Mouse (Mus musculus) liver, adult 2 months (tissue): Measurements from ENCODE around the gene Crtc1. TPM values are rescaled to one million over a fixed set of nuclear protein-coding genes. Genes with fewer than 3 reads are reported as not detected.

Source experiments
- DNase-seq: peaks from one replicate; pipeline ENCODE4 v3.0.0-alpha.2; 2011; ENCODE audit warnings: low read depth, low spot score; ENCODE audit errors: extremely low read depth
- H3K27ac ChIP-seq: fragments of 200-500 bp; replicated peaks from 2 replicates; pipeline ENCODE4 v1.5.1; 2012; ENCODE audit warnings: low read depth, mild to moderate bottlenecking, control low read depth, inconsistent platforms, low read length; ENCODE audit not compliant: insufficient read depth
- H3K27me3 ChIP-seq: fragments of 200-500 bp; 2 replicates; pipeline ENCODE4 v1.6.1; 2012; ENCODE audit warnings: mild to moderate bottlenecking, moderate library complexity, low read length, inconsistent platforms; ENCODE audit not compliant: control insufficient read depth, insufficient read depth
- H3K36me3 ChIP-seq: fragments of 200-500 bp; 2 replicates; pipeline ENCODE4 v1.6.1; 2012; ENCODE audit warnings: low read length, inconsistent platforms; ENCODE audit not compliant: control insufficient read depth, insufficient read depth
- H3K4me1 ChIP-seq: fragments of 200-500 bp; 2 replicates; pipeline ENCODE4 v1.6.1; 2011; ENCODE audit warnings: low read length; ENCODE audit not compliant: control insufficient read depth, insufficient read depth
- H3K4me3 ChIP-seq: fragments of 200-500 bp; 2 replicates; pipeline ENCODE4 v1.5.1; 2011; ENCODE audit warnings: low read depth, mild to moderate bottlenecking, control low read depth, low read length, moderate library complexity; ENCODE audit not compliant: insufficient read depth
- H3K79me2 ChIP-seq: fragments of 200-500 bp; 2 replicates; pipeline ENCODE4 v1.6.1; 2012; ENCODE audit warnings: inconsistent platforms, mild to moderate bottlenecking, low read length, moderate library complexity; ENCODE audit not compliant: control insufficient read depth, insufficient read depth
- H3K9ac ChIP-seq: fragments of 200-500 bp; 2 replicates; pipeline ENCODE4 v1.6.1; 2012; ENCODE audit warnings: low read depth, mild to moderate bottlenecking, control low read depth, inconsistent platforms, low read length
- CTCF ChIP-seq: fragments of 200-500 bp; IDR thresholded peaks from 2 replicates; pipeline ENCODE4 v1.5.1; 2011; ENCODE audit warnings: low read depth, low read length, control low read depth
- POLR2A ChIP-seq: fragments of 200-500 bp; IDR thresholded peaks from 2 replicates; pipeline ENCODE4 v1.6.1; 2011; ENCODE audit warnings: low read length, control low read depth; ENCODE audit not compliant: insufficient read depth; ENCODE audit errors: extremely low read depth
- WGBS: fragments of 180-500 bp; shearing (Covaris S2); methylation state at CpG from one replicate; pipeline ENCODE4 v1.1.7; 2018; 5-methylcytosine and 5-hydroxymethylcytosine counted together
- polyA plus RNA-seq: library from polyadenylated mRNA; depleted of rRNA; stranded (reverse); fragments of >200 nt; gene quantifications from 2 replicates; pipeline ENCODE4 v1.2.3, GENCODE M21; 2012
- total RNA-seq: library from RNA; depleted of rRNA; stranded (reverse); fragments of >200 nt; gene quantifications from 2 replicates; pipeline ENCODE4 v1.2.3, GENCODE M21; 2014

The Crtc1 gene
- total and polyA plus RNA-seq, 2 experiments = 1.2 to 8.2 TPM

- H3K27me3 ChIP-seq = peaks cover 6% of the 10 kb centered on the region
These were observed 43.6 kb upstream of the Crtc1 start for GRCm38 (mm10) chr8:70482943-70483342.

GRCm38 (mm10) chr8:70481908-70482307 is 42.5 kb upstream of the Crtc1 start:
- Histone ChIP-seq H3K4me3 (no peak overlapping the region), H3K4me1 (no peaks in the 10 kb centered on the region; the same call in 1 of the 2 replicates), H3K9ac (no peak overlapping the region), H3K27ac (no peak overlapping the region), H3K79me2 (no peaks in the 10 kb centered on the region), H3K36me3 (no peaks in the 10 kb centered on the region), H3K27me3 (peaks cover under 1% of the 10 kb centered on the region)
- TF ChIP-seq CTCF (no peak), POLR2A (no peak)
- DNase-seq = no peak
- 79% methylated on average over 3 of the region's 3 CpGs for WGBS

More at GRCm38 (mm10) chr8:70482943-70483342, 43.6 kb upstream of the Crtc1 start:
- TF ChIP-seq CTCF (no peak), POLR2A (no peak)
- Histone ChIP-seq H3K4me1 (peaks cover under 1% of the 10 kb centered on the region; the same call in 1 of the 2 replicates), H3K9ac (no peak overlapping the region), H3K4me3 (no peak overlapping the region), H3K79me2 (no peaks in the 10 kb centered on the region), H3K36me3 (no peaks in the 10 kb centered on the region), H3K27ac (no peak overlapping the region)
- no peak for DNase-seq
- 72% methylated on average over 2 of the region's 2 CpGs for whole genome bisulfite sequencing

GRCm38 (mm10) chr8:70477269-70477982 is 38.0 kb upstream of the Crtc1 start:
- Histone ChIP-seq H3K27ac (no peak overlapping the region), H3K79me2 (peaks cover 13% of the 10 kb centered on the region; the same call in 1 of the 2 replicates), H3K27me3 (no peaks in the 10 kb centered on the region), H3K9ac (no peak overlapping the region), H3K4me3 (peak overlapping the region; percentile 97), H3K4me1 (no peaks in the 10 kb centered on the region; the same call in 1 of the 2 replicates), H3K36me3 (no peaks in the 10 kb centered on the region)
- DNase-seq = peak; percentile 35
- WGBS = 9% methylated on average over 21 of the region's 21 CpGs
- TF ChIP-seq POLR2A (no peak), CTCF (no peak)

GRCm38 (mm10) chr8:70476333-70477268 is 37.2 kb upstream of the Crtc1 start, which contains the start of gene Klhl26:
TSS of gene Klhl26 (minus strand) at chr8:70476968.
- H3K36me3 ChIP-seq = no peaks in the 10 kb centered on the region
- H3K4me3 ChIP-seq = peak within 1 kb of the TSS; percentile 97
- peak within 1 kb of the TSS; percentile 59 for H3K27ac ChIP-seq
- peaks cover 13% of the 10 kb centered on the region; the same call in 1 of the 2 replicates for H3K79me2 ChIP-seq
- H3K4me1 ChIP-seq = no peaks in the 10 kb centered on the region; the same call in 1 of the 2 replicates
- DNase-seq = peak; percentile 90
- WGBS = under 1% methylated on average over 53 of the region's 53 CpGs
- H3K27me3 ChIP-seq = no peaks in the 10 kb centered on the region
- H3K9ac ChIP-seq = peak within 1 kb of the TSS; percentile 96
- no peak for TF ChIP-seq CTCF
- peak; percentile 70; the same call in 1 of the 2 replicates for TF ChIP-seq POLR2A

- peaks cover 17% of the 10 kb centered on the region; the same call in 1 of the 2 replicates for H3K79me2 ChIP-seq
- no peak overlapping the region for H3K4me3 ChIP-seq
- H3K9ac ChIP-seq = no peak overlapping the region
- no peak overlapping the region for H3K27ac ChIP-seq
- WGBS = 99% methylated on average over 7 of the region's 7 CpGs
- TF ChIP-seq POLR2A (no peak), CTCF (no peak)
- DNase-seq = no peak
- H3K36me3 ChIP-seq = no peaks in the 10 kb centered on the region
- no peaks in the 10 kb centered on the region for H3K27me3 ChIP-seq
- H3K4me1 ChIP-seq = peaks cover 20% of the 10 kb centered on the region
These were observed 32.5 kb upstream of the Crtc1 start for GRCm38 (mm10) chr8:70471856-70472255.
